Mouse (Mus musculus): ENCODE data around the gene Zmynd15.
"Not testable (repeated sequence)": the region's sequence is repeated elsewhere in the genome, so short reads cannot be mapped to it uniquely, and the experiment has no call there.

The Zmynd15 gene

GRCm38 (mm10) chr11:70447373-70447772, 11.9 kb upstream of the Zmynd15 start:
- no peak for DNase-seq (ENCODE audit: low read depth, low spot score)

GRCm38 (mm10) chr11:70450926-70451325, 8.3 kb upstream of the Zmynd15 start:
- DNase-seq (ENCODE audit: low read depth, low spot score), result no peak

- DNase-seq (ENCODE audit: low read depth, low spot score), result peak; percentile 94
These were observed 7.3 kb upstream of the Zmynd15 start, which contains the start of gene Med11 for GRCm38 (mm10) chr11:70451797-70452498. Gene Med11 (plus strand): TSS chr11:70451919.

GRCm38 (mm10) chr11:70453261-70454044, 5.8 kb upstream of the Zmynd15 start:
- DNase-seq (ENCODE audit: low read depth, low spot score), result no peak

GRCm38 (mm10) chr11:70459601-70460101, 418 bp downstream of the Zmynd15 start, which contains the start of gene Cxcl16:
Gene Cxcl16 (minus strand): TSS chr11:70459984.
- no peak for DNase-seq (ENCODE audit: low read depth, low spot score)

GRCm38 (mm10) chr11:70463970-70464369, 4.7 kb downstream of the Zmynd15 start:
- no peak for DNase-seq (ENCODE audit: low read depth, low spot score)

- DNase-seq (ENCODE audit: low read depth, low spot score), result no peak
These were observed 6.0 kb downstream of the Zmynd15 start for GRCm38 (mm10) chr11:70465211-70465610.

- no peak for DNase-seq (ENCODE audit: low read depth, low spot score)
These were observed 6.6 kb downstream of the Zmynd15 start for GRCm38 (mm10) chr11:70465824-70466223.

GRCm38 (mm10) chr11:70467902-70468619, 8.8 kb downstream of the Zmynd15 start:
- DNase-seq (ENCODE audit: low read depth, low spot score), result no peak

GRCm38 (mm10) chr11:70469764-70470163, 10.5 kb downstream of the Zmynd15 start:
- DNase-seq (ENCODE audit: low read depth, low spot score), result no peak

GRCm38 (mm10) chr11:70472716-70473115, 13.5 kb downstream of the Zmynd15 start:
- no peak for DNase-seq (ENCODE audit: low read depth, low spot score)

- DNase-seq (ENCODE audit: low read depth, low spot score), result not testable (repeated sequence)
These were observed 14.1 kb downstream of the Zmynd15 start for GRCm38 (mm10) chr11:70473291-70473690.

- no peak for DNase-seq (ENCODE audit: low read depth, low spot score)
These were observed 15.8 kb downstream of the Zmynd15 start for GRCm38 (mm10) chr11:70474872-70475534.

GRCm38 (mm10) chr11:70485498-70485897, 26.3 kb downstream of the Zmynd15 start:
- DNase-seq (ENCODE audit: low read depth, low spot score), result no peak

GRCm38 (mm10) chr11:70487816-70488215, 28.6 kb downstream of the Zmynd15 start:
- no peak for DNase-seq (ENCODE audit: low read depth, low spot score)

GRCm38 (mm10) chr11:70489138-70489537, 29.9 kb downstream of the Zmynd15 start:
- peak; percentile 17 for DNase-seq (ENCODE audit: low read depth, low spot score)

- DNase-seq (ENCODE audit: low read depth, low spot score), result peak; percentile 33
These were observed 30.5 kb downstream of the Zmynd15 start for GRCm38 (mm10) chr11:70489684-70490083.

GRCm38 (mm10) chr11:70499566-70500475, 40.6 kb downstream of the Zmynd15 start:
- DNase-seq (ENCODE audit: low read depth, low spot score), result no peak

GRCm38 (mm10) chr11:70500476-70500812, 41.2 kb downstream of the Zmynd15 start:
- no peak for DNase-seq (ENCODE audit: low read depth, low spot score)

- no peak for DNase-seq (ENCODE audit: low read depth, low spot score)
These were observed 42.8 kb downstream of the Zmynd15 start for GRCm38 (mm10) chr11:70502018-70502417.

Measured in telencephalon, adult 2 months (tissue).